Mouse (Mus musculus) liver, postnatal 0 days (tissue): ENCODE results near the gene Rasgef1b.

Experiments used
- CTCF ChIP-seq: sonication (generic); IDR thresholded peaks from 2 replicates; pipeline ENCODE4 v1.5.1; 2016; ENCODE audit warnings: antibody characterized with exemption, low read depth
- EP300 ChIP-seq: IDR thresholded peaks from 2 replicates; pipeline ENCODE4 v1.6.1; 2016; ENCODE audit warnings: antibody characterized with exemption, low read depth, mild to moderate bottlenecking

GRCm38 (mm10) chr5:99451416-99451815, 277.4 kb downstream of the Rasgef1b start:
- TF ChIP-seq EP300 = no peak
- no peak for TF ChIP-seq CTCF
